ENCODE assay signal across 8 mouse cellular contexts in the genomic region with DNA sequence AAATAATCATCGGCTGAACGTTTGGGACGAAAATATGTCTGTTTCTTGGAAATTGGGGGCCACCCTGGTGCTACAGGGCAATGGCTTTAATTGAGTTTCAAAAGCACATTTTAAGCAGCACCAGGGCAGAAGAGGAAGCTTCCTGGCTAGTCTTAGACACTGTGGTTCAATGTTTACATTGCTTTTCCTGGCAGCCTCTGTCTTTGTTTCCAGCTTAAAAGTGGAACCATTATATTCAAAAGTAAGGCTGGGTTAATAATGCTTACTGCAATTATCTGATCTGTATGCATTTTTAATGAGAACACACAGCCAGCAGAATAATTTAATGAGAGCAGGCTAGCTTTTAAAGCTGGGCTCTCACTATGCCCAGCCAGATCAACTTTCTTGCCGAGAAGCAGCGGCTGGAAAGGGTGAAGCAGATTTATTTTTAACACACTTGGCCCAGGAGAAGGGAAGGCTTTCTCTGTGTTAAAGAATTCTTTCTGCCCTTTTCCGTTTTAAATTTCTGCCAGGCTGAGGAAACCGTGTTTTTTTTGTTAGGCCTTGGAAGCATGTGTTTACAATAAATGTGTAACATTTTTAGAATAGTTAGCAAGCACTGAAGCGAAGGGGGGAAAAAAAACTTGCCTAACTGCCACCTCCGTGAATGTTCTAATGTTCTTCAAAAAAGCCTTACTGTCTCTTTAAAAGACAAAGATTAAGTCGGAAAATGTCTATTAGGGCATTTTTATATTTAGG. TPM values are rescaled to one million over a fixed set of nuclear protein-coding genes. Genes with fewer than 3 reads are reported as not detected.
DNase-seq lines count a peak whose midpoint lies in the region; ATAC-seq and TF ChIP-seq lines count a peak whose summit lies in the region.

No protein-coding gene starts in this region.

- peak overlapping the region; percentile 77 for H3K4me3 ChIP-seq in cerebellum, adult 2 months (replicated peaks; ENCODE audit: insufficient read depth, low read depth, low read length)
- H3K4me3 ChIP-seq in embryonic facial prominence, embryonic 15.5 days (replicated peaks) = peak overlapping the region; percentile 74
- peak overlapping the region; percentile 73 for H3K4me3 ChIP-seq in kidney, postnatal 0 days (replicated peaks; ENCODE audit: low read depth, low read length)

- 0 out of 2 replicates have a peak overlapping the region, but pooled peaks have one; percentile 28 for H3K27ac ChIP-seq in cerebellum, adult 2 months (ENCODE audit: insufficient read depth, low read length)
- H3K27ac ChIP-seq in embryonic facial prominence, embryonic 15.5 days (replicated peaks) = peak overlapping the region; percentile 98
- H3K27ac ChIP-seq in kidney, postnatal 0 days = peak overlapping the region; percentile 89

- WGBS in cerebellum, adult 2 months = under 1% methylated on average over 10 of the region's 10 CpGs
- WGBS in embryonic facial prominence, embryonic 15.5 days = under 1% methylated on average over 10 of the region's 10 CpGs
- 1% methylated on average over 10 of the region's 10 CpGs for WGBS in kidney, postnatal 0 days

- H3K27me3 ChIP-seq in cerebellum, adult 2 months (ENCODE audit: control insufficient read depth, insufficient read depth, low read length) = no peaks in the 10 kb centered on the region
- no peaks in the 10 kb centered on the region for H3K27me3 ChIP-seq in embryonic facial prominence, embryonic 15.5 days
- no peaks in the 10 kb centered on the region for H3K27me3 ChIP-seq in kidney, postnatal 0 days (ENCODE audit: insufficient read depth, low read length)

- TF ChIP-seq CTCF in cerebellum, adult 2 months (IDR thresholded peaks at IDR 0.05; ENCODE audit: borderline replicate concordance, insufficient read depth, low read depth, low read length) = no peak
- TF ChIP-seq CTCF in kidney, postnatal 0 days (IDR thresholded peaks at IDR 0.05; ENCODE audit: low read depth) = no peak

- DNase-seq in cerebellum, adult 2 months = peak in 1 of 2 experiments; percentile 37
- DNase-seq in cerebellum, postnatal 4 days (ENCODE audit: low spot score in 2 of 2) = no peak
- DNase-seq in 3T3-L1 (ENCODE audit: low read depth, low spot score) = peak; percentile 31
- peak; percentile 68 for DNase-seq in kidney, postnatal 0 days (ENCODE audit: low spot score)
- peak; percentile 10 to 13 for DNase-seq in natural killer cell, adult 2 months (ENCODE audit: low spot score in 2 of 2)
- DNase-seq in left cerebral cortex, postnatal 14 days (ENCODE audit: low spot score in 2 of 2) = no peak
- no peak for DNase-seq in layer of hippocampus, adult 8-10 months (ENCODE audit: low spot score in 2 of 2)

- peaks cover 11% of the 10 kb centered on the region; the same call in 1 of the 2 replicates for H3K4me1 ChIP-seq in cerebellum, adult 2 months (ENCODE audit: control insufficient read depth, insufficient read depth, low read length)
- H3K4me1 ChIP-seq in embryonic facial prominence, embryonic 15.5 days = peaks cover 59% of the 10 kb centered on the region
- peaks cover 45% of the 10 kb centered on the region for H3K4me1 ChIP-seq in kidney, postnatal 0 days (replicated peaks; ENCODE audit: insufficient read depth, low read length)

- no peak for ATAC-seq in embryonic facial prominence, embryonic 15.5 days (ENCODE audit: insufficient number of reproducible peaks, low FRiP score, low TSS enrichment, low read depth)
- ATAC-seq in kidney, postnatal 0 days (replicated peaks; ENCODE audit: low FRiP score, low read depth) = no peak

- intact Hi-C loops in left cerebral cortex, postnatal 14 days (cut with DNase I) = loop anchor here (5.0 kb wide), 2 partner anchors 121 to 139 kb away; no protein-coding TSS in a partner anchor

- H3K9me3 ChIP-seq in embryonic facial prominence, embryonic 15.5 days (replicated peaks) = no peaks in the 10 kb centered on the region
- H3K9me3 ChIP-seq in kidney, postnatal 0 days (replicated peaks; ENCODE audit: low read length) = no peaks in the 10 kb centered on the region

- no peak for TF ChIP-seq POLR2A in cerebellum, adult 2 months (IDR thresholded peaks at IDR 0.05; ENCODE audit: borderline replicate concordance, insufficient read depth, low read length)

- no peaks in the 10 kb centered on the region for H3K36me3 ChIP-seq in embryonic facial prominence, embryonic 15.5 days
- no peaks in the 10 kb centered on the region for H3K36me3 ChIP-seq in kidney, postnatal 0 days (ENCODE audit: insufficient read depth, low read length)

- peak overlapping the region; percentile 65 for H3K9ac ChIP-seq in embryonic facial prominence, embryonic 15.5 days
- H3K9ac ChIP-seq in kidney, postnatal 0 days (ENCODE audit: low read depth, low read length) = peak overlapping the region; percentile 64

- H3K4me2 ChIP-seq in embryonic facial prominence, embryonic 15.5 days (replicated peaks) = peak overlapping the region; percentile 84
- peak overlapping the region; percentile 89 for H3K4me2 ChIP-seq in kidney, postnatal 0 days (ENCODE audit: low read length)

RNA-seq across cellular contexts. Expression of gene Mbnl2, which starts 1.0 kb away (rescaled TPM):
- polyA plus RNA-seq in cerebellum, adult 2 months (2012; rRNA removed) = 163 and 176 TPM in 2 replicates
- polyA plus RNA-seq in embryonic facial prominence, embryonic 15.5 days (2015; fragmentation: Nextera tagmentation; extraction: Ambion mirVana) = 167 and 173 TPM in 2 replicates
- polyA plus RNA-seq in kidney, postnatal 0 days (2015; fragmentation: Nextera tagmentation; extraction: Ambion mirVana) = 119 and 122 TPM in 2 replicates
- 100 to 1,000 TPM; 192 to 202 TPM for total RNA-seq in left cerebral cortex, postnatal 14 days (2021)
- 100 to 1,000 TPM; 203 to 270 (median 247) TPM for total RNA-seq in layer of hippocampus, adult 8-10 months (2022)

Comparison
In these comparisons a context has a peak if more than half of its experiments do, and no peak if none do; other contexts are left out.
1. DNase-seq: peak in 3T3-L1 (single experiment), kidney, postnatal 0 days (single experiment) and natural killer cell, adult 2 months (2 of 2); none in cerebellum, postnatal 4 days (0 of 2), left cerebral cortex, postnatal 14 days (0 of 2) and layer of hippocampus, adult 8-10 months (0 of 2).
2. H3K27ac ChIP-seq: peak in every context shown above with its lines; median percentile 98 in embryonic facial prominence, embryonic 15.5 days; 89 in kidney, postnatal 0 days; 28 in cerebellum, adult 2 months.
3. Peak in every context shown above with its lines, with median percentiles within 50 percentile points of each other: H3K4me3 ChIP-seq.